Mouse (Mus musculus) brain, embryonic 14.5 days (tissue): ENCODE results near the gene Slc26a1.

Experiments
- CTCF ChIP-seq: fragments of 200-500 bp; IDR thresholded peaks from 2 replicates; pipeline ENCODE4 v1.5.1; 2012; ENCODE audit warnings: inconsistent platforms, mild to moderate bottlenecking, moderate library complexity, borderline replicate concordance; ENCODE audit not compliant: insufficient read depth, insufficient read length; ENCODE audit errors: extremely low read depth
- POLR2A ChIP-seq: fragments of 200-500 bp; IDR thresholded peaks from 2 replicates; pipeline ENCODE4 v1.6.1; 2012; ENCODE audit warnings: mild to moderate bottlenecking, inconsistent platforms, borderline replicate concordance; ENCODE audit not compliant: poor library complexity, insufficient read depth, insufficient read length, severe bottlenecking; ENCODE audit errors: extremely low read depth

DNA sequence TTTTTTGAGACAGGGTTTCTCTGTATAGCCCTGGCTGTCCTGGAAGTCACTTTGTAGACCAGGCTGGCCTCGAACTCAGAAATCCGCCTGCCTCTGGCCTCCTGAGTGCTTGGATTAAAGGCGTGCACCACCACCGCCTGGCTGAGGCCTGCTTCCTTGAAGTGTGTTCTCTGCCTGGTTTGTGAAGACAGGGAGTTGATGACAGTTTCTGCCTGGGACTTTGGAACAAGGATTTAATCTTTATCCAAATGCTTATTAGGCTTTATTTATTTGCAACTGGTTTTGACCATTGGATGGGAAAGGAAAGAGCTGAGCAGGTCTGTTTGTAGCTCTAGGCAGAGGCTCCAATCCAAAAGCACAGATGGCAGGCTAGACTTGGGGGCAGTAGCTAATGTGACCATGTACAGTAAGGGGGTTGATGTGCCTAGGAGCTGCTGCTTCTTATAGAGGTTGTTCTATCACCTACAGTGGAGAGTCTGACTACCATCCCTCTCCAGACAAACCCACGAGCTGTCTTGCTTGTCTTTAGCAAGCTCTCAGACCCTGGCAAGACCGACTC is 3.0 kb upstream of the Slc26a1 start:
- TF ChIP-seq POLR2A (no peak), CTCF (no peak)
